Comparison of ENCODE assay signal across 13 mouse cellular contexts in the genomic region with DNA sequence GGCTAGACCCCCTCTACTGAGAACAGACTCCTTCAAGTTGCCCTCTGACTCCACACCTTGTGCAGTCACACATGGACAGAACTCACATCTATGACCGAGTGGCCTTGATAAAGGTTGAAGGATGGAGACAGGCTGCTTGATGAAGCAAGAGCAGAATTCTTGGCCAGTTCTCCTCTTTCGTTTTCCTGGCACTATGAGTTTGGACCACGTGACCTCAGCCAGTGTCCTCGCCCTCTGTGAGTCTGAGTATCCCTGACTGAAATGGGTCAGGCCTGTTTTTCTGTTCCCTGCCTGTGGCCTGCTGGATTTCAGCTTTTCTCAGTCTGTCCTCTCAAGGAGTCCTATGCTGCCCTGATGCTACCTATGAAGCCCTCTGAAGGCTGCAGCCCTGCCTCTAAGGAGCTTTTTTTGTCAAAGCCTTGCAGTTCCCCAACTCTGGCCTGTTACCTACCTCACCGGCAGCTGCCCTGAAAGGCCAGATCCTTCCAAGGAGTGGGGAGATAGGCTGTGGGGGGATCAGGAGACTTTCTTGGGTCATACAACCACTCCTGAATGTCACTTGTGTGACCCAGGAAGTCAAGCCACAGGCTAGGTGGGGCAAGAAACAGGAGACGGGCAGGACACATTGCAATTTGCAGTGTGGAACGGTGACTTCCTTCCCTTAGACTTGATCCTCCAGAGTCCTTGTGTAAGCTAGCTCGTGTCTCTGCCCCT. TPM values are rescaled to one million over a fixed set of nuclear protein-coding genes. Genes with fewer than 3 reads are reported as not detected.
DNase-seq lines count a peak whose midpoint lies in the region; ATAC-seq and TF ChIP-seq lines count a peak whose summit lies in the region.
"Had no signal": no experiment of that assay in that cellular context is flagged by ENCODE, and none has a peak within 500 bp of the region (broad histone marks: within the 10 kb centered on the region; RNA-seq: fewer than 3 reads in every experiment).

No protein-coding gene starts in this region.

- H3K4me1 ChIP-seq in lung, postnatal 0 days (ENCODE audit: insufficient read depth, low read depth, low read length): peaks cover 23% of the 10 kb centered on the region
- no peaks in the 10 kb centered on the region for H3K4me1 ChIP-seq in forebrain, embryonic 13.5 days
- no peaks in the 10 kb centered on the region for H3K4me1 ChIP-seq in midbrain, embryonic 15.5 days

- 55% methylated on average over 8 of the region's 8 CpGs for WGBS in lung, postnatal 0 days
- 72% methylated on average over 8 of the region's 8 CpGs for WGBS in forebrain, embryonic 13.5 days
- WGBS in midbrain, embryonic 15.5 days: 82% methylated on average over 8 of the region's 8 CpGs

- H3K4me3 ChIP-seq in lung, postnatal 0 days (ENCODE audit: low read depth, low read length): no peak overlapping the region
- H3K4me3 ChIP-seq in forebrain, embryonic 13.5 days: no peak overlapping the region
- no peak overlapping the region for H3K4me3 ChIP-seq in midbrain, embryonic 15.5 days
- H3K4me3 ChIP-seq: forebrain, embryonic 10.5 days; left cerebral cortex, adult 2 months had no signal

- no peak for TF ChIP-seq EP300 in lung, postnatal 0 days (IDR thresholded peaks at IDR 0.05)

- TF ChIP-seq CTCF in lung, postnatal 0 days (IDR thresholded peaks at IDR 0.05): no peak

- no peak overlapping the region for H3K9ac ChIP-seq in lung, postnatal 0 days (replicated peaks; ENCODE audit: low read depth)
- H3K9ac ChIP-seq in forebrain, embryonic 13.5 days: no peak overlapping the region
- H3K9ac ChIP-seq in midbrain, embryonic 15.5 days: no peak overlapping the region
- H3K9ac ChIP-seq: hindbrain, embryonic 14.5 days; lung, embryonic 14.5 days had no signal

- peak; percentile 84 for DNase-seq in kidney, adult 11 months
- DNase-seq in kidney, postnatal 10 days: no peak
- DNase-seq in NIH3T3 (ENCODE audit: low read depth): peak; percentile 56
- DNase-seq in gastrocnemius, adult 8-10 months (ENCODE audit: low spot score in 2 of 2): peak; percentile 71 to 74
- DNase-seq in lung, postnatal 0 days (ENCODE audit: low spot score): peak; percentile 71
- no peak for DNase-seq in spleen, postnatal 14 days (ENCODE audit: low spot score in 2 of 2)
- DNase-seq: cerebellum, adult 9-10 months; lung, embryonic 14.5 days had no signal

- no peaks in the 10 kb centered on the region for H3K36me3 ChIP-seq in lung, postnatal 0 days (ENCODE audit: insufficient read depth, low read length)
- H3K36me3 ChIP-seq in forebrain, embryonic 13.5 days (ENCODE audit: poor library complexity, severe bottlenecking): no peaks in the 10 kb centered on the region
- no peaks in the 10 kb centered on the region for H3K36me3 ChIP-seq in midbrain, embryonic 15.5 days (replicated peaks)
- H3K36me3 ChIP-seq: forebrain, embryonic 10.5 days had no signal

- peak overlapping the region; percentile 51 for H3K27ac ChIP-seq in lung, postnatal 0 days (ENCODE audit: low read length)
- no peak overlapping the region for H3K27ac ChIP-seq in forebrain, embryonic 13.5 days
- H3K27ac ChIP-seq in midbrain, embryonic 15.5 days: no peak overlapping the region
- H3K27ac ChIP-seq: forebrain, embryonic 10.5 days; hindbrain, embryonic 14.5 days; left cerebral cortex, adult 2 months had no signal

- ATAC-seq in lung, postnatal 0 days: no peak
- ATAC-seq in forebrain, embryonic 13.5 days: no peak
- no peak for ATAC-seq in midbrain, embryonic 15.5 days (replicated peaks)

- no peaks in the 10 kb centered on the region for H3K9me3 ChIP-seq in lung, postnatal 0 days (ENCODE audit: low read length)
- H3K9me3 ChIP-seq in forebrain, embryonic 13.5 days (replicated peaks): no peaks in the 10 kb centered on the region
- H3K9me3 ChIP-seq in midbrain, embryonic 15.5 days: no peaks in the 10 kb centered on the region
- H3K9me3 ChIP-seq: forebrain, embryonic 10.5 days had no signal

- H3K4me2 ChIP-seq in lung, postnatal 0 days (replicated peaks; ENCODE audit: low read depth, low read length): no peak overlapping the region
- no peak overlapping the region for H3K4me2 ChIP-seq in forebrain, embryonic 13.5 days
- H3K4me2 ChIP-seq in midbrain, embryonic 15.5 days: no peak overlapping the region
- H3K4me2 ChIP-seq: hindbrain, embryonic 14.5 days; lung, embryonic 14.5 days had no signal

- no peaks in the 10 kb centered on the region for H3K27me3 ChIP-seq in lung, postnatal 0 days (replicated peaks; ENCODE audit: insufficient read depth, low read length)
- H3K27me3 ChIP-seq in forebrain, embryonic 13.5 days: peaks cover 26% of the 10 kb centered on the region
- 0 out of 2 replicates have a peak, but pooled peaks cover 3% of the 10 kb centered on the region for H3K27me3 ChIP-seq in midbrain, embryonic 15.5 days (replicated peaks)

RNA-seq across cellular contexts. Expression of a gene that starts 3.6 kb away (rescaled TPM):
- 1 to 10 TPM; 1.4 to 2.9 (median 1.9) TPM for total RNA-seq in gastrocnemius, adult 8-10 months (2022)
- polyA plus RNA-seq in lung, postnatal 0 days (2015; fragmentation: Nextera tagmentation; extraction: Ambion mirVana): 21.1 and 22.9 TPM in 2 replicates
- polyA plus RNA-seq in forebrain, embryonic 13.5 days (2015; fragmentation: Nextera tagmentation; extraction: Ambion mirVana): 1.7 and 2.1 TPM in 2 replicates
- polyA plus RNA-seq in midbrain, embryonic 15.5 days (2015; fragmentation: Nextera tagmentation; extraction: Ambion mirVana): 2.5 and 3.5 TPM in 2 replicates

RNA-seq across cellular contexts. Expression of a gene that starts 14.3 kb away (rescaled TPM):
- 10 to 100 TPM; 36.1 to 43.4 (median 40.7) TPM for total RNA-seq in gastrocnemius, adult 8-10 months (2022)
- 0.74 and 0.75 TPM in 2 replicates for polyA plus RNA-seq in lung, postnatal 0 days (2015; fragmentation: Nextera tagmentation; extraction: Ambion mirVana)
- 2.0 and 3.5 TPM in 2 replicates for polyA plus RNA-seq in forebrain, embryonic 13.5 days (2015; fragmentation: Nextera tagmentation; extraction: Ambion mirVana)
- polyA plus RNA-seq in midbrain, embryonic 15.5 days (2015; fragmentation: Nextera tagmentation; extraction: Ambion mirVana): 21.3 and 25.7 TPM in 2 replicates
- polyA plus RNA-seq: forebrain, embryonic 10.5 days had no signal

Comparison
In these comparisons a context has a peak if more than half of its experiments do, and no peak if none do; other contexts are left out.
1. DNase-seq: peak in kidney, adult 11 months (single experiment), NIH3T3 (single experiment), gastrocnemius, adult 8-10 months (2 of 2) and lung, postnatal 0 days (single experiment); none in kidney, postnatal 10 days (single experiment) and spleen, postnatal 14 days (0 of 2).